Mouse (Mus musculus) C2C12 (cell line): Measurements from ENCODE around the gene Asb8.

Experiments
- CEBPB ChIP-seq: IDR thresholded peaks from one replicate; pipeline ENCODE4 v1.6.1; 2011; ENCODE audit warnings: low read depth, mild to moderate bottlenecking, control low read depth, moderate library complexity
- CTCF ChIP-seq: IDR thresholded peaks from one replicate; pipeline ENCODE4 v1.5.1; 2011; ENCODE audit not compliant: control insufficient read depth, insufficient read depth, insufficient read length
- MAX ChIP-seq: IDR thresholded peaks from one replicate; pipeline ENCODE4 v1.6.1; 2011; ENCODE audit warnings: mild to moderate bottlenecking, control low read depth
- MYOD1 ChIP-seq: IDR thresholded peaks from one replicate; pipeline ENCODE4 v1.6.1; 2011; ENCODE audit warnings: low read depth; ENCODE audit not compliant: control insufficient read depth, insufficient read length
- USF1 ChIP-seq: IDR thresholded peaks from one replicate; pipeline ENCODE4 v1.6.1; 2011; ENCODE audit warnings: low read depth, mild to moderate bottlenecking, control low read depth, moderate library complexity

GRCm38 (mm10) chr15:98165525-98165924 lies at the start of gene Asb8:
- TF ChIP-seq CEBPB (no peak), MYOD1 (no peak), CTCF (no peak), MAX (no peak), USF1 (no peak)
